Mouse (Mus musculus): ENCODE measurements around the gene Nrap. TPM values are rescaled to one million over a fixed set of nuclear protein-coding genes. Genes with fewer than 3 reads are reported as not detected.
A peak's percentile ranks its signal among the peaks of the same experiment; 100 is the strongest.
"Not testable (repeated sequence)": the region's sequence is repeated elsewhere in the genome, so short reads cannot be mapped to it uniquely, and the experiment has no call there.

Gene Nrap
- polyA plus RNA-seq, 1 experiment from 2014 or later = 0.07 TPM

- Histone ChIP-seq H3K4me3 (no peak overlapping the region), H3K27me3 (replicated peaks; ENCODE audit: low read depth, poor library complexity, severe bottlenecking) (no peaks in the 10 kb centered on the region), H3K9me3 (no peaks in the 10 kb centered on the region), H3K4me1 (peaks cover 11% of the 10 kb centered on the region; the same call in 1 of the 2 replicates), H3K27ac (replicated peaks) (no peak overlapping the region), H3K36me3 (replicated peaks) (no peaks in the 10 kb centered on the region)
- DNase-seq (ENCODE audit: low spot score) = no peak
- WGBS = 91% methylated on average over 6 of the region's 6 CpGs
Observed at GRCm38 (mm10) chr19:56370389-56371150, 19.3 kb downstream of the Nrap start.

- H3K27me3 ChIP-seq (replicated peaks; ENCODE audit: low read depth, poor library complexity, severe bottlenecking) = 0 out of 2 replicates have a peak, but pooled peaks cover 3% of the 10 kb centered on the region
- no peak overlapping the region for H3K4me3 ChIP-seq
- no peaks in the 10 kb centered on the region for H3K36me3 ChIP-seq (replicated peaks)
- no peak for DNase-seq (ENCODE audit: low spot score)
- 89% methylated on average over 7 of the region's 7 CpGs for WGBS
- no peak overlapping the region for H3K27ac ChIP-seq (replicated peaks)
- peaks cover 8% of the 10 kb centered on the region; the same call in 1 of the 2 replicates for H3K4me1 ChIP-seq
- H3K9me3 ChIP-seq = no peaks in the 10 kb centered on the region
Observed at GRCm38 (mm10) chr19:56368912-56369311, 20.9 kb downstream of the Nrap start.

- no peak overlapping the region for H3K27ac ChIP-seq (replicated peaks)
- 89% methylated on average over 7 of the region's 7 CpGs for WGBS
- DNase-seq (ENCODE audit: low spot score) = no peak
- 0 out of 2 replicates have a peak, but pooled peaks cover 3% of the 10 kb centered on the region for H3K27me3 ChIP-seq (replicated peaks; ENCODE audit: low read depth, poor library complexity, severe bottlenecking)
- H3K4me3 ChIP-seq = no peak overlapping the region
- no peaks in the 10 kb centered on the region for H3K9me3 ChIP-seq
- H3K4me1 ChIP-seq = peaks cover 7% of the 10 kb centered on the region; the same call in 1 of the 2 replicates
- no peaks in the 10 kb centered on the region for H3K36me3 ChIP-seq (replicated peaks)
Observed at GRCm38 (mm10) chr19:56367778-56368177, 22.1 kb downstream of the Nrap start.

GRCm38 (mm10) chr19:56366625-56367024 is 23.2 kb downstream of the Nrap start:
- peaks cover 1% of the 10 kb centered on the region; the same call in 1 of the 2 replicates for H3K4me1 ChIP-seq
- no peaks in the 10 kb centered on the region for H3K9me3 ChIP-seq
- no peak overlapping the region for H3K4me3 ChIP-seq
- H3K27me3 ChIP-seq (replicated peaks; ENCODE audit: low read depth, poor library complexity, severe bottlenecking) = 0 out of 2 replicates have a peak, but pooled peaks cover 3% of the 10 kb centered on the region
- no peak overlapping the region for H3K27ac ChIP-seq (replicated peaks)
- WGBS = 87% methylated on average over 9 of the region's 9 CpGs
- DNase-seq (ENCODE audit: low spot score) = no peak
- no peaks in the 10 kb centered on the region for H3K36me3 ChIP-seq (replicated peaks)

- Histone ChIP-seq H3K36me3 (replicated peaks) (no peaks in the 10 kb centered on the region), H3K4me1 (no peaks in the 10 kb centered on the region; the same call in 1 of the 2 replicates), H3K27me3 (replicated peaks; ENCODE audit: low read depth, poor library complexity, severe bottlenecking) (0 out of 2 replicates have a peak, but pooled peaks cover 3% of the 10 kb centered on the region), H3K9me3 (no peaks in the 10 kb centered on the region), H3K27ac (replicated peaks) (no peak overlapping the region), H3K4me3 (no peak overlapping the region)
- 84% methylated on average over 11 of the region's 11 CpGs for WGBS
- no peak for DNase-seq (ENCODE audit: low spot score)
Observed at GRCm38 (mm10) chr19:56366168-56366567, 23.7 kb downstream of the Nrap start.

- Histone ChIP-seq H3K27ac (replicated peaks) (no peak overlapping the region), H3K36me3 (replicated peaks) (no peaks in the 10 kb centered on the region), H3K4me3 (no peak overlapping the region), H3K4me1 (no peaks in the 10 kb centered on the region; the same call in 1 of the 2 replicates), H3K9me3 (no peaks in the 10 kb centered on the region), H3K27me3 (replicated peaks; ENCODE audit: low read depth, poor library complexity, severe bottlenecking) (0 out of 2 replicates have a peak, but pooled peaks cover 3% of the 10 kb centered on the region)
- WGBS = 90% methylated on average over 8 of the region's 8 CpGs
- DNase-seq (ENCODE audit: low spot score) = no peak
Observed at GRCm38 (mm10) chr19:56364563-56364962, 25.3 kb downstream of the Nrap start.

GRCm38 (mm10) chr19:56363721-56364460 is 25.9 kb downstream of the Nrap start:
- Histone ChIP-seq H3K4me1 (no peaks in the 10 kb centered on the region; the same call in 1 of the 2 replicates), H3K4me3 (no peak overlapping the region), H3K27me3 (replicated peaks; ENCODE audit: low read depth, poor library complexity, severe bottlenecking) (0 out of 2 replicates have a peak, but pooled peaks cover 3% of the 10 kb centered on the region), H3K9me3 (no peaks in the 10 kb centered on the region), H3K27ac (replicated peaks) (no peak overlapping the region), H3K36me3 (replicated peaks) (no peaks in the 10 kb centered on the region)
- WGBS = 69% methylated on average over 15 of the region's 15 CpGs
- DNase-seq (ENCODE audit: low spot score) = no peak

- Histone ChIP-seq H3K27ac (replicated peaks) (no peak overlapping the region), H3K27me3 (replicated peaks; ENCODE audit: low read depth, poor library complexity, severe bottlenecking) (no peaks in the 10 kb centered on the region; the same call in 1 of the 2 replicates), H3K4me3 (no peak overlapping the region), H3K4me1 (peaks cover 3% of the 10 kb centered on the region), H3K36me3 (replicated peaks) (no peaks in the 10 kb centered on the region), H3K9me3 (no peaks in the 10 kb centered on the region)
- no peak for DNase-seq (ENCODE audit: low spot score)
- WGBS = 68% methylated on average over 2 of the region's 2 CpGs
Observed at GRCm38 (mm10) chr19:56358890-56359289, 30.9 kb downstream of the Nrap start.

GRCm38 (mm10) chr19:56357374-56357708 is 32.5 kb downstream of the Nrap start:
- not testable (repeated sequence) for H3K27me3 ChIP-seq (replicated peaks; ENCODE audit: low read depth, poor library complexity, severe bottlenecking); H3K27ac ChIP-seq (replicated peaks); H3K4me1 ChIP-seq; H3K9me3 ChIP-seq; DNase-seq (ENCODE audit: low spot score); H3K36me3 ChIP-seq (replicated peaks); H3K4me3 ChIP-seq
- 82% methylated on average over 2 of the region's 2 CpGs for WGBS

GRCm38 (mm10) chr19:56356480-56357373 is 33.1 kb downstream of the Nrap start:
- peak; percentile 82 for DNase-seq (ENCODE audit: low spot score)
- Histone ChIP-seq H3K27ac (replicated peaks) (no peak overlapping the region), H3K36me3 (replicated peaks) (no peaks in the 10 kb centered on the region), H3K4me1 (peaks cover 3% of the 10 kb centered on the region), H3K9me3 (0 out of 2 replicates have a peak, but pooled peaks cover 3% of the 10 kb centered on the region), H3K4me3 (peak overlapping the region; percentile 13; the same call in 1 of the 2 replicates), H3K27me3 (replicated peaks; ENCODE audit: low read depth, poor library complexity, severe bottlenecking) (no peaks in the 10 kb centered on the region; the same call in 1 of the 2 replicates)
- 45% methylated on average over 17 of the region's 17 CpGs for WGBS

- Histone ChIP-seq H3K4me3 (no peak overlapping the region), H3K27ac (replicated peaks) (no peak overlapping the region), H3K36me3 (replicated peaks) (no peaks in the 10 kb centered on the region), H3K4me1 (peaks cover 4% of the 10 kb centered on the region), H3K27me3 (replicated peaks; ENCODE audit: low read depth, poor library complexity, severe bottlenecking) (no peaks in the 10 kb centered on the region; the same call in 1 of the 2 replicates), H3K9me3 (0 out of 2 replicates have a peak, but pooled peaks cover 3% of the 10 kb centered on the region)
- DNase-seq (ENCODE audit: low spot score) = no peak
- WGBS = 84% methylated on average over 12 of the region's 12 CpGs
Observed at GRCm38 (mm10) chr19:56355201-56355600, 34.6 kb downstream of the Nrap start.

GRCm38 (mm10) chr19:56353689-56354088 is 36.1 kb downstream of the Nrap start:
- no peak overlapping the region for H3K4me3 ChIP-seq
- WGBS = 85% methylated on average over 10 of the region's 10 CpGs
- no peak overlapping the region for H3K27ac ChIP-seq (replicated peaks)
- 0 out of 2 replicates have a peak, but pooled peaks cover 3% of the 10 kb centered on the region for H3K9me3 ChIP-seq
- H3K36me3 ChIP-seq (replicated peaks) = no peaks in the 10 kb centered on the region
- H3K4me1 ChIP-seq = peaks cover 14% of the 10 kb centered on the region
- no peaks in the 10 kb centered on the region; the same call in 1 of the 2 replicates for H3K27me3 ChIP-seq (replicated peaks; ENCODE audit: low read depth, poor library complexity, severe bottlenecking)
- DNase-seq (ENCODE audit: low spot score) = no peak
